Mouse (Mus musculus): Measurements from ENCODE around the gene Usp43. TPM values are rescaled to one million over a fixed set of nuclear protein-coding genes. Genes with fewer than 3 reads are reported as not detected.
A peak's percentile ranks its signal among the peaks of the same experiment; 100 is the strongest.

Gene Usp43
- 1 to 10 TPM; 6.4 to 8.1 TPM for total RNA-seq (2021)

DNA sequence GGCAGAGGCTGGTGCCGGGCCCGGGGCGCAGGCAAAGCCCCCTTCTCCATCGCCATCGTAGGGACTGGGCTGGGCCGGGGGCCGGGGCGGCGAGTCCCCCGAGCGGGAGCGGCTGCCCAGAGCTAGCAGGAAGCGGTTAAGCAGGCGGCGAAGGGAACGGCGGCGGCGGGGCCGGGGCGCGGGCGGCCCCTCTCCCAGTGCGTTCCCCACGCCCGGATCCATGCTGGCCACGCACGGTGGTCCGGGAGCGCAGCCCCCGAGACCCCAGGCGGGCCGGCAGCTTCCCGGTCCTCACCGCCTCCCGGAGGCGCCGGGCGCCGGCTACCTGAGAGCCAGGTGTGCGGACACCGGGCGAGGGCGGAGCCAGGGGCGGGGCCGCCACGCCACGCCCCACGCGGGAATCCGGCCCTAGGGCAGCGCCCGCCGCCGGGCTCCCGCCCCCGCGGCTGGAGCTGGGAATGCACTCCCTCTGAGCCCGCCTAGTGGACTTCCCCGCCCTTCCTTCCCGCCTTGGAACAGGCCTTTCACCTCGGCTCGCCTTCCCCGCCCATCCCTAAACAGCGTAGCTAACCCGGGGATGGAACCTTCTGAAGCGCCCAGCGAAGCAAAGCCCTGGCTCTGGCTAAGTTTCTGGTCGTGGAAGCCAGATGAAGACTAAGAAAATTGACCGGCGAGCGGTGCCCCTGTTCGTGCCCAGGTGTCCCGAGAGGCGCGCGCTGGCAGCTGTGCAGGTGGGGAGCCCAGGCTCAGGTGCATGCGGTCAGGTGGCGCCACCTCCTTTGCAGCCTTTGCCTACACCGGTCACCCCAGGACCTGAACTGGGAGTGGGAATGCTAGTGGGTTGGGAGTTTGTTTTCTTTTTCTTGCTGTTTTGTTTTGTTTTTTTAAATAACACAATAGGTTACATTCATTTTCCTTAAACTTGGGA lies at the start of gene Usp43:
Gene Usp43, minus strand, starts transcription at position 327 of the 928 bp plus-strand sequence.
- intact Hi-C loops (cut with DNase I): no loop called here
- peak; percentile 75 to 77 for DNase-seq

DNA sequence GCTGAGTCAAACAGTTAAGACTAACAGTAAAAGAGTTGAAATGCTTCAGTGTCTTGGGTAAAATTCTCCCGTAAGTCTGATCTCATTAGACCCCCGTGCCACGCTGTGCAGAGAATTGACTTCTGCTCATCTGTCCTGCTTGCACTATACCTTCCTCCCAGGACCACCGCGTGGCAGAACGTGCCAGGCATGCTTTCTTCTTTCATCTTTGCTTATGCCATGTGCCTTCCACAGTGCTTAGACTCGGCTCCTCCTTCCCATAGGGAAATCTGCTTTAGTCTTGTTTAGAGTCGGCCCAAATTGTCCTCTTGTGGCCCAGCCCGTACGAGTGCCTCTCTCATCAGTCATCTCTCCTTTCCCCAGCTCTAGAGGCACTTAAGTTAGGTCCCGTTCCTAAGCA lies 45.9 kb upstream of the Usp43 start:
- intact Hi-C loops (cut with DNase I): no loop called here
- no peak for DNase-seq

- peak; percentile 95 to 97 for DNase-seq
- intact Hi-C loops (cut with DNase I): loop anchor here (2.0 kb wide), 1 partner anchor 69 kb away; no protein-coding TSS in a partner anchor
Observed at GRCm38 (mm10) chr11:67965905-67966878, 44.2 kb upstream of the Usp43 start, which contains the start of gene Stx8. Gene Stx8, plus strand, starts transcription at chr11:67966193.

GRCm38 (mm10) chr11:67965242-67965883 lies 43.4 kb upstream of the Usp43 start, which contains the start of gene Cfap52:
Gene Cfap52, minus strand, starts transcription at chr11:67965651.
- peak; percentile 82 to 91 for DNase-seq
- intact Hi-C loops (cut with DNase I): loop anchor here (2.0 kb wide), 1 partner anchor 69 kb away; no protein-coding TSS in a partner anchor

- DNase-seq: no peak
- intact Hi-C loops (cut with DNase I): loop anchor here (2.0 kb wide), 1 partner anchor 67 kb away; no protein-coding TSS in a partner anchor
Observed at GRCm38 (mm10) chr11:67964110-67964509, 42.2 kb upstream of the Usp43 start.

GRCm38 (mm10) chr11:67954413-67954812 lies 32.5 kb upstream of the Usp43 start:
- DNase-seq: no peak
- intact Hi-C loops (cut with DNase I): no loop called here

GRCm38 (mm10) chr11:67953604-67954003 lies 31.7 kb upstream of the Usp43 start:
- intact Hi-C loops (cut with DNase I): no loop called here
- no peak for DNase-seq

DNA sequence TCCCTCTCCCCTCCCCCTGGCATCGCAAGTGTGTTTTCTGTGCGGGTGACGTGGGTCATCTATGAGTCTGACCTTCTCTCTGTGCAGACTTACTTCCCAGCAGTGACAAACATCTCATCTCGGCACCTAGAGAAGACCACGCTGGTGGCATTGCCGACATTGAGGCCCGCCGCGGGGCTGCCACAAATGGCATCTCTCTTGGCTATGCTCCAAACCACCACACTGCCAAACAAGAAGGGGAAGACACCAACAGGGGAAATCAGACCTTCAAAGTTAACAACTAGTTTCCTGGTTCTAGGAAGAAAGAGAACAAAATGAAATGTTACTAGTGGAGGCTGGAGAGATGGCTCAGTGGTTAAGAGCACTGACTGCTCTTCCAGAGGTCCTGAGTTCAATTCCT lies 27.5 kb upstream of the Usp43 start:
- intact Hi-C loops (cut with DNase I): no loop called here
- DNase-seq: no peak

- no peak for DNase-seq
- intact Hi-C loops (cut with DNase I): no loop called here
Observed at GRCm38 (mm10) chr11:67948229-67948628, 26.3 kb upstream of the Usp43 start.

GRCm38 (mm10) chr11:67932156-67932555 lies 10.2 kb upstream of the Usp43 start:
- intact Hi-C loops (cut with DNase I): no loop called here
- DNase-seq: no peak

DNA sequence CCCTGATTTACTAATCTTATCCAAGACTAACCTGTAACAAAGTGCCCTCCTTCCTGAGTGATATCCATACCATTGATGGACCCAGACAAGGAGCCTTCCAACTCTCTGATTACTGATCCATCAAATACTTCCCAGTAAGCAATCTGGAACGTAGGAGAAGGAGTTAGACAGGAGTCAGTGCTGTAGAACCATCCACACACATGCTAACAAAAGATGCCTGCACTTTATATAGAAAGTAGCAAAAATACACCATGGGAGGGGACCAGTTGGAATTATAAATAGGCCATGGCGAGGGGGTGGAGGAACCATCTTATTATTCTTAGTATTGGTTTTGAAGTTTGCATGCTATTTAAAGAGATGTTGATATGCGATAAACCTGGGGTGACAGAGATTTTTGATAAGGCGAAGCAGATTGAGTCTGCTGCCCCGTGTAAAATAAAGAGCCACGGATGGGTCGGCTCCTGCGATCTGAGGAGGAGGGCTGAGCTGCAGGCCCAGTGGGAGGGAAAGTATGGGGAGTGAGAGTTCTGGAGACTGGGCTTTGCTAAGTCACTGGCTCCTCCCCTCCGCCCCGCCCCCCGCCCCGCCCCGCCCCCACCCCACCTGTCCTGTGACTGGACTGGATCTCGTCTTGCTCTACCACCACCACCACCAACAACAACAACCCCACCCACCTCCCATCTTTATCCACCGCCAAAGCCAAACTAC lies 4.5 kb upstream of the Usp43 start:
- intact Hi-C loops (cut with DNase I): loop anchor here (2.0 kb wide), 1 partner anchor 30 kb away; no protein-coding TSS in a partner anchor
- no peak for DNase-seq

DNA sequence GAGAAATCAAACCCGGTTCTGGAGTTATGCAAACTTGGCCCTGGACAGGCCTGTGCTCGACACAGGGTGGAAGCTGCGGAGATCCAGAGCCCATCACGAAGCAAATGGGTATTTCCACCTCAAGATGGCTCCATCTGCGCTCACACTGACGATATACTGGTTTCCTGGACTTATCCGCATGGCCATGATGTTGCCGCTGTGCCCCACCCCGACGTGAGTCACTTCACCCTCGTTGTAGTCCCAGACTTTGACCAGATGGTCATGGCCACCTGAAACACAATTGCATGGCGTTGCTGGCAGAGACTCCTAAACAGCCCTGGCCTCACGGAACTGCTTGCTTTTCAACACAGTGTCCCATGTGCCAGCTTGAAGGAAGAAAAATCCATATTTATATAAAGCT lies 3.0 kb upstream of the Usp43 start:
- intact Hi-C loops (cut with DNase I): no loop called here
- DNase-seq: no peak

DNA sequence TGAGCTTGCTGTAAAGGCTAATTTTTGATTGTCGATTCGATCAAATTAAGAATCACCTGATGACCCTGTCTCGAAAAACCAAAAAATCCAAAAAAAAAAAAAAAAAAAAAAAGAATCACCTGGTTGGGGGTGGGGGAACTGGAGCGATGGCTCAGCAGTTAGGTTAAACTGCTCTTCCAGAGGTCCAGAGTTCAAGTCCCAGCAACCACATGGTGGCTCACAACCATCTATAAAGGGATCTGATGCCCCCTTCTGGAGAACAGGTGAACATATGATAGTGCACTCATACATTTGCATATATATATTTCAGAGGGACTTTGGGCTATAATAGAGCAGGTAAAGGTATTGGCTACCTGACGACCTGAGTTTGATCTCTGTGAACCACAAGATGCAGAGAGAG lies 1.8 kb upstream of the Usp43 start:
- intact Hi-C loops (cut with DNase I): no loop called here

DNA sequence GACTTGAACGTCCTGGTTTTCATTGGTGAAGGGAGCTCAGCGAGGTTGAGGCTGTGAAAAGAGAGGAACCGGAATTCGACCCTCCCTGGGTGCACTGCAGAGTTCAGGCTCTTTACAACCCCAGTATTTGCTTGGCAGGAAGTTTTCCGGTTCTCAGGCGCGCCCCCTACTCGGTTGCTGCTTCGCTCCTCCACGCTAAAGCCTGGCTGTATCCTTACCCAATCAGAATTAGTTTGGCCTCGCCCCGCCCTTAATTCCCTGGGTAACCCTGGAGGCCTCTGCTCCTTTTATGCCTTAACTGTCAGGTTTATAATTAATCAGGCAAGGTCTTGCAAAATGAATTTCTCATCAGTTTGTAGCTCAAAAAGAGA lies 787 bp upstream of the Usp43 start:
- intact Hi-C loops (cut with DNase I): no loop called here
- DNase-seq: peak; percentile 79 to 84

More for the DNA sequence above, 1.8 kb upstream of the Usp43 start:
- DNase-seq: no peak

GRCm38 (mm10) chr11:67921091-67921826 lies 694 bp downstream of the Usp43 start:
- intact Hi-C loops (cut with DNase I): no loop called here
- peak; percentile 65 to 71 for DNase-seq

DNA sequence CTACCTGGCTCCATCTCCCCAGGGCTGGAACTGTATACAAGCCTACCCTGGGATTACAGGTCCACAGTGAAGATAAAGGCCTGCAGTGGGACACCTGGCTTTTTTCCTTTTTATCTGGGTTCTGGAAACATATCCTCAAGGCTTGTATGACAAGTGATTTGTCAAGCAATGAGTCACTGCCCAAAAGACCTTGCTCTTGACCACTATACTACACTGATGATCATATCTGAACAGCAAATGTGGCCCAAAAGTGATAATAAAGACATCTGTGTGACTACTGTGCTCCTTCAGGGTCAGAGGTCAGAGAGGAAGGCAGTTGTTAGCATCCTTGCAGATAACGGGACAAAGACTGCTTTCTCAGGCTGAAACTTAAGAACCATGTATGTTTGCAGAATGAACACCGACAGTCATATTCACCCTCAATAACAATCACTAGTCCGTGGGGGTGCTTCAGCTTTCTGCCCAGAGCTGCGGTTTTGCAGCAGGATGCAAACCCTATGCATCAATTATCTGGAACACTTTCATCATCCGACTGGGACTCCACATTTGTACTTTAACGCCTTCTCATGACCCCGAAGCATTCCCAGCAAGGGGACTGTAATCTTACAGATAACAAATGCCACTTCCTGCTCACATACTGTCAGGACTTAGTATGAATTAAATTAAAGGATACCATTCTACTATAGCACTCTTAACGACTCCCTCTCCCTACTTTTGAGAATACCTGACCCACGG lies 1.6 kb downstream of the Usp43 start:
- DNase-seq: no peak
- intact Hi-C loops (cut with DNase I): no loop called here

GRCm38 (mm10) chr11:67919593-67919992 lies 2.4 kb downstream of the Usp43 start:
- DNase-seq: no peak
- intact Hi-C loops (cut with DNase I): no loop called here

DNA sequence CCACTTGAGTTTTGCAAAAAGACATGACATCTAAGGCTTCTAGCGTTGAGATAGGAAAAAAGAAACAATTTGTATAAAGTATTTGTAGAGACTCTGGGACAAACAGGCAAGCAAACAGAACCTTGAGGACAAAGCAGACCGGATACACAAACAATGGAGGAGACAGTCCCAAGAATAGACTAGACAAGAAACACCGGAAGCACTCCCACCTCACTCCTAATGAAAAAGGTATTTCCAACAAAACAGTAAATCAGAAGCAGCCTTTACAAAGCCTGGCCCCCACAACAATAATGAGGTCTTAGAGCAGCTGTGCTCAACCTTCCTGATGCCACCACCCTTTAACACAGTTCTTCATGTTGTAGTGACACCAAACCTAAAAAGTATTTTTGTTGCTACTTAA lies 4.8 kb downstream of the Usp43 start:
- DNase-seq: peak; percentile 24 to 46
- intact Hi-C loops (cut with DNase I): no loop called here
